Mouse (Mus musculus) small intestine, adult 2 months (tissue): ENCODE measurements around the gene Tmc7. TPM values are rescaled to one million over a fixed set of nuclear protein-coding genes. Genes with fewer than 3 reads are reported as not detected.

Source experiments
- H3K27ac ChIP-seq: fragments of 200-500 bp; 2 replicates; pipeline ENCODE4 v1.5.1; 2012; ENCODE audit warnings: low read depth, low read length, control low read depth, inconsistent platforms; ENCODE audit not compliant: insufficient read depth
- H3K27me3 ChIP-seq: fragments of 200-500 bp; 2 replicates; pipeline ENCODE4 v1.6.1; 2012; ENCODE audit warnings: mild to moderate bottlenecking, moderate library complexity, low read length, inconsistent platforms; ENCODE audit not compliant: control insufficient read depth, insufficient read depth
- H3K36me3 ChIP-seq: fragments of 200-500 bp; 2 replicates; pipeline ENCODE4 v1.6.1; 2012; ENCODE audit warnings: mild to moderate bottlenecking, low read length, control low read depth, inconsistent platforms; ENCODE audit not compliant: control insufficient read depth, insufficient read depth
- H3K4me1 ChIP-seq: fragments of 200-500 bp; 2 replicates; pipeline ENCODE4 v1.6.1; 2012; ENCODE audit warnings: low read length, inconsistent platforms, mixed read lengths; ENCODE audit not compliant: control insufficient read depth, insufficient read depth, insufficient read length
- H3K4me3 ChIP-seq: fragments of 200-500 bp; 2 replicates; pipeline ENCODE4 v1.5.1; 2012; ENCODE audit warnings: low read depth, mild to moderate bottlenecking, control low read depth, inconsistent platforms, low read length, moderate library complexity
- CTCF ChIP-seq: fragments of 200-500 bp; IDR thresholded peaks from 2 replicates; pipeline ENCODE4 v1.5.1; 2012; ENCODE audit warnings: low read depth, mild to moderate bottlenecking, control low read depth, inconsistent platforms, low read length, moderate library complexity, mixed read lengths; ENCODE audit not compliant: insufficient replicate concordance, insufficient read length; ENCODE audit errors: extremely low read depth
- POLR2A ChIP-seq: fragments of 200-500 bp; IDR thresholded peaks from 2 replicates; pipeline ENCODE4 v1.6.1; 2012; ENCODE audit warnings: low read depth, mild to moderate bottlenecking, control low read depth, inconsistent platforms, low read length, moderate library complexity
- WGBS: fragments of 180-500 bp; shearing (Covaris S2); methylation state at CpG from one replicate; pipeline ENCODE4 v1.1.7; 2018; 5-methylcytosine and 5-hydroxymethylcytosine counted together
- polyA plus RNA-seq: library from polyadenylated mRNA; depleted of rRNA; stranded (reverse); fragments of >200 nt; gene quantifications from 2 replicates; pipeline ENCODE4 v1.2.3, GENCODE M21; 2012

Tmc7 gene
- polyA plus RNA-seq, 1 experiment, result 4.9 TPM

GRCm38 (mm10) chr7:118554290-118554689 is 30.2 kb downstream of the Tmc7 start:
- no peaks in the 10 kb centered on the region for H3K27me3 ChIP-seq
- H3K4me3 ChIP-seq, result no peak overlapping the region
- no peak overlapping the region for H3K27ac ChIP-seq
- H3K36me3 ChIP-seq, result peaks cover 1% of the 10 kb centered on the region
- WGBS, result 92% methylated on average over 2 of the region's 2 CpGs
- TF ChIP-seq POLR2A (no peak), CTCF (no peak)
- no peaks in the 10 kb centered on the region for H3K4me1 ChIP-seq

GRCm38 (mm10) chr7:118553881-118554280 is 30.7 kb downstream of the Tmc7 start:
- H3K27me3 ChIP-seq, result no peaks in the 10 kb centered on the region
- H3K36me3 ChIP-seq, result peaks cover 1% of the 10 kb centered on the region
- TF ChIP-seq CTCF (no peak), POLR2A (no peak)
- peaks cover 1% of the 10 kb centered on the region; the same call in 1 of the 2 replicates for H3K4me1 ChIP-seq
- 89% methylated on average over 4 of the region's 4 CpGs for WGBS
- H3K27ac ChIP-seq, result no peak overlapping the region
- no peak overlapping the region for H3K4me3 ChIP-seq

GRCm38 (mm10) chr7:118547451-118547850 is 37.1 kb downstream of the Tmc7 start:
- 79% methylated on average over 10 of the region's 10 CpGs for WGBS
- Histone ChIP-seq H3K27me3 (no peaks in the 10 kb centered on the region), H3K4me3 (no peak overlapping the region), H3K4me1 (peaks cover 4% of the 10 kb centered on the region; the same call in 1 of the 2 replicates), H3K27ac (no peak overlapping the region), H3K36me3 (peaks cover 1% of the 10 kb centered on the region)
- TF ChIP-seq CTCF, result no peak
- TF ChIP-seq POLR2A, result no peak

GRCm38 (mm10) chr7:118544128-118544527 is 40.4 kb downstream of the Tmc7 start:
- Histone ChIP-seq H3K27ac (no peak overlapping the region), H3K36me3 (no peaks in the 10 kb centered on the region), H3K27me3 (no peaks in the 10 kb centered on the region), H3K4me1 (peaks cover 3% of the 10 kb centered on the region; the same call in 1 of the 2 replicates), H3K4me3 (no peak overlapping the region)
- 80% methylated on average over 4 of the region's 4 CpGs for WGBS
- TF ChIP-seq CTCF (no peak), POLR2A (no peak)

DNA sequence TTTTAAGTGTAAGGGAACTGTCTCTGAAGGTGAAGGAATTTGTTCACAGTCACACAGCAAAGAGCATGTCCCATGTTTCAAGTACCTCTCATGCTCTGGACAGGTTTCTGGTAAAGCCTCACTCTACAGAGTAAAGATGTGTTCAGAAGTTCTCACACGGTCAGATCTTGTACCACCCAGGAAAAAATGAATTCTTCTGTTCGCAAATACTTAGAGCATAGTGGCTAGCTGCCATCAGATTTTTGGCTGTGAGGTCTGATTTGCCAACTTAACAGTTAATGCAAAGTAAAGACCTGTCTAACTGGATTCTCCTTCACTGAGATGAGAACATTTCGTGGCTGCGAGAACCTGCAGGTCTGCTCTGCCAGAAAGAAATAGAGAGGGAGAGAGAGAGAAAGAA is 49.5 kb downstream of the Tmc7 start:
- WGBS, result 82% methylated on average over 4 of the region's 4 CpGs
- H3K36me3 ChIP-seq, result no peaks in the 10 kb centered on the region
- no peak overlapping the region for H3K4me3 ChIP-seq
- H3K27ac ChIP-seq, result no peak overlapping the region
- H3K27me3 ChIP-seq, result no peaks in the 10 kb centered on the region
- TF ChIP-seq CTCF (no peak), POLR2A (no peak)
- peaks cover 1% of the 10 kb centered on the region; the same call in 1 of the 2 replicates for H3K4me1 ChIP-seq

GRCm38 (mm10) chr7:118534326-118534725 is 50.2 kb downstream of the Tmc7 start:
- WGBS, result 66% methylated on average over 3 of the region's 3 CpGs
- Histone ChIP-seq H3K4me1 (peaks cover 1% of the 10 kb centered on the region; the same call in 1 of the 2 replicates), H3K36me3 (no peaks in the 10 kb centered on the region), H3K27me3 (no peaks in the 10 kb centered on the region), H3K27ac (no peak overlapping the region), H3K4me3 (no peak overlapping the region)
- no peak for TF ChIP-seq POLR2A
- TF ChIP-seq CTCF, result no peak

GRCm38 (mm10) chr7:118533178-118533578 is 51.4 kb downstream of the Tmc7 start, which contains the start of gene Coq7:
TSS of gene Coq7 (minus strand) at chr7:118533356.
- TF ChIP-seq POLR2A (peak; percentile 71), CTCF (no peak)
- under 1% methylated on average over 31 of the region's 31 CpGs for WGBS
- peaks cover 2% of the 10 kb centered on the region for H3K36me3 ChIP-seq

More at GRCm38 (mm10) chr7:118533178-118533578, 51.4 kb downstream of the Tmc7 start, which contains the start of gene Coq7:
- peak within 1 kb of the TSS; percentile 68 for H3K4me3 ChIP-seq
- peaks cover 1% of the 10 kb centered on the region; the same call in 1 of the 2 replicates for H3K4me1 ChIP-seq
- no peaks in the 10 kb centered on the region for H3K27me3 ChIP-seq
- H3K27ac ChIP-seq, result peak within 1 kb of the TSS; percentile 87
